Mouse (Mus musculus) CH12.LX (cell line): ENCODE results near the gene Tgfb1. TPM values are rescaled to one million over a fixed set of nuclear protein-coding genes. Genes with fewer than 3 reads are reported as not detected.

Experiments
- DNase-seq: peaks from one replicate; pipeline ENCODE4 v3.0.0-alpha.2; 2013; ENCODE audit errors: extremely low read depth
- H3K27ac ChIP-seq: 2 replicates; pipeline ENCODE4 v1.5.1; 2012; ENCODE audit warnings: low read depth, mild to moderate bottlenecking, control low read depth, moderate library complexity; ENCODE audit not compliant: insufficient read depth
- H3K27me3 ChIP-seq: replicated peaks from 2 replicates; pipeline ENCODE3; 2012; ENCODE audit warnings: inconsistent platforms
- H3K36me3 ChIP-seq, 2 experiments: replicated peaks in 1 of 2; 2 replicates each; pipeline versions ENCODE3 to v1.6.1; 2012; ENCODE audit warnings: inconsistent platforms in 1 of 2, low read length in 1 of 2, mild to moderate bottlenecking in 1 of 2, mixed read lengths in 1 of 2, moderate library complexity in 1 of 2; ENCODE audit not compliant: control insufficient read depth in 1 of 2, insufficient read depth in 1 of 2
- H3K4me1 ChIP-seq, 2 experiments: 2 replicates each; pipeline ENCODE4 v1.6.1; 2012; ENCODE audit warnings: inconsistent platforms in 1 of 2, moderate library complexity in 1 of 2; ENCODE audit not compliant: insufficient read depth in 2 of 2, control insufficient read depth in 1 of 2
- H3K4me2 ChIP-seq: 2 replicates; pipeline ENCODE4 v1.6.1; 2012; ENCODE audit warnings: low read depth, mild to moderate bottlenecking, control low read depth; ENCODE audit not compliant: poor library complexity, insufficient read depth, severe bottlenecking
- H3K4me3 ChIP-seq, 3 experiments: fragments of 150-350 bp in 1 of 3; sonication (generic) in 1 of 3; replicated peaks in 1 of 3; 2 replicates each; pipeline versions ENCODE3 to v1.5.1; 2011 to 2012; ENCODE audit warnings: low read depth in 2 of 3, low read length in 2 of 3, mild to moderate bottlenecking in 2 of 3, moderate library complexity in 2 of 3, control low read depth in 1 of 3, improper control_type of control experiment in 1 of 3, inconsistent platforms in 1 of 3, mixed read lengths in 1 of 3; ENCODE audit not compliant: poor library complexity in 1 of 3
- H3K79me2 ChIP-seq: replicated peaks from 2 replicates; pipeline ENCODE4 v1.6.1; 2012; ENCODE audit warnings: mild to moderate bottlenecking, moderate library complexity; ENCODE audit not compliant: control insufficient read depth, poor library complexity, insufficient read depth, severe bottlenecking; ENCODE audit errors: extremely low read depth
- H3K9ac ChIP-seq: 2 replicates; pipeline ENCODE4 v1.6.1; 2012; ENCODE audit warnings: low read depth, mild to moderate bottlenecking, control low read depth, moderate library complexity; ENCODE audit not compliant: insufficient read depth
- H3K9me3 ChIP-seq: replicated peaks from 2 replicates; pipeline ENCODE3; 2012; ENCODE audit warnings: low read length, inconsistent platforms, mixed read lengths
- BHLHE40 ChIP-seq: IDR thresholded peaks from 2 replicates; pipeline ENCODE4 v1.6.1; 2011; ENCODE audit warnings: mild to moderate bottlenecking, low read depth, low read length, improper control_type of control experiment
- CHD1 ChIP-seq: IDR thresholded peaks from 2 replicates; pipeline ENCODE4 v1.6.1; 2012; ENCODE audit warnings: low read depth, low read length, improper control_type of control experiment, inconsistent platforms
- CHD2 ChIP-seq: IDR thresholded peaks from 2 replicates; pipeline ENCODE4 v1.6.1; 2011; ENCODE audit warnings: low read length, improper control_type of control experiment
- E2F4 ChIP-seq: IDR thresholded peaks from 2 replicates; pipeline ENCODE4 v1.6.1; 2011; ENCODE audit warnings: low read depth, low read length, improper control_type of control experiment; ENCODE audit not compliant: insufficient replicate concordance
- EP300 ChIP-seq: IDR thresholded peaks from 2 replicates; pipeline ENCODE4 v1.6.1; 2011; ENCODE audit warnings: low read length, improper control_type of control experiment
- GABPA ChIP-seq: IDR thresholded peaks from 2 replicates; pipeline ENCODE4 v1.6.1; 2012; ENCODE audit warnings: low read depth, low read length, improper control_type of control experiment, inconsistent platforms; ENCODE audit not compliant: insufficient replicate concordance
- HCFC1 ChIP-seq: IDR thresholded peaks from 2 replicates; pipeline ENCODE4 v1.6.1; 2012; ENCODE audit warnings: low read depth, mild to moderate bottlenecking, inconsistent platforms, low read length, improper control_type of control experiment
- JUND ChIP-seq: conservative IDR thresholded peaks from 2 replicates; pipeline ENCODE4 v1.6.1; 2011; ENCODE audit warnings: low read depth, low read length, improper control_type of control experiment
- MAFK ChIP-seq: IDR thresholded peaks from 2 replicates; pipeline ENCODE4 v1.6.1; 2011; ENCODE audit warnings: low read length, improper control_type of control experiment; ENCODE audit not compliant: insufficient replicate concordance
- MAX ChIP-seq: IDR thresholded peaks from 2 replicates; pipeline ENCODE4 v1.6.1; 2011; ENCODE audit warnings: low read length, improper control_type of control experiment
- MAZ ChIP-seq: IDR thresholded peaks from 2 replicates; pipeline ENCODE4 v1.6.1; 2012; ENCODE audit warnings: low read depth, mild to moderate bottlenecking, inconsistent platforms, low read length, improper control_type of control experiment, moderate library complexity
- MEF2A ChIP-seq: IDR thresholded peaks from 2 replicates; pipeline ENCODE4 v1.6.1; 2014; ENCODE audit warnings: low read depth, mild to moderate bottlenecking, inconsistent platforms, low read length, improper control_type of control experiment, borderline replicate concordance
- MXI1 ChIP-seq: IDR thresholded peaks from 2 replicates; pipeline ENCODE4 v1.6.1; 2011; ENCODE audit warnings: mild to moderate bottlenecking, low read depth, low read length, improper control_type of control experiment
- MYC ChIP-seq: IDR thresholded peaks from 2 replicates; pipeline ENCODE4 v1.6.1; 2011; ENCODE audit warnings: low read depth, mild to moderate bottlenecking, improper control_type of control experiment, low read length
- NELFE ChIP-seq: IDR thresholded peaks from 2 replicates; pipeline ENCODE4 v1.6.1; 2011; ENCODE audit warnings: low read depth, low read length, improper control_type of control experiment
- POLR2AphosphoS2 ChIP-seq: IDR thresholded peaks from 2 replicates; pipeline ENCODE4 v1.6.1; 2011; ENCODE audit warnings: low read depth, low read length, improper control_type of control experiment
- RAD21 ChIP-seq: IDR thresholded peaks from 2 replicates; pipeline ENCODE4 v1.6.1; 2011; ENCODE audit warnings: low read depth, mild to moderate bottlenecking, low read length, improper control_type of control experiment, moderate library complexity
- RCOR1 ChIP-seq: conservative IDR thresholded peaks from 2 replicates; pipeline ENCODE4 v1.6.1; 2012; ENCODE audit warnings: low read depth, mild to moderate bottlenecking, inconsistent platforms, low read length, improper control_type of control experiment
- SMC3 ChIP-seq: IDR thresholded peaks from 2 replicates; pipeline ENCODE4 v1.6.1; 2011; ENCODE audit warnings: low read depth, low read length, improper control_type of control experiment
- UBTF ChIP-seq: IDR thresholded peaks from 2 replicates; pipeline ENCODE4 v1.6.1; 2012; ENCODE audit warnings: low read depth, mild to moderate bottlenecking, inconsistent platforms, low read length, improper control_type of control experiment, moderate library complexity
- USF1 ChIP-seq: IDR thresholded peaks from 2 replicates; pipeline ENCODE4 v1.6.1; 2014; ENCODE audit warnings: low read depth, mild to moderate bottlenecking, inconsistent platforms, low read length, improper control_type of control experiment
- USF2 ChIP-seq: conservative IDR thresholded peaks from 2 replicates; pipeline ENCODE4 v1.6.1; 2011; ENCODE audit warnings: low read depth, low read length, improper control_type of control experiment
- ZC3H11A ChIP-seq: IDR thresholded peaks from 2 replicates; pipeline ENCODE4 v1.6.1; 2012; ENCODE audit warnings: low read depth, mild to moderate bottlenecking, inconsistent platforms, low read length, improper control_type of control experiment
- ZKSCAN1 ChIP-seq: IDR thresholded peaks from 2 replicates; pipeline ENCODE4 v1.6.1; 2012; ENCODE audit warnings: low read depth, inconsistent platforms, low read length, improper control_type of control experiment, borderline replicate concordance
- ZNF384 ChIP-seq: IDR thresholded peaks from 2 replicates; pipeline ENCODE4 v1.6.1; 2012; ENCODE audit warnings: low read depth, low read length, improper control_type of control experiment, inconsistent platforms
- dilution Hi-C: fragments of 300-500 bp; cut with MboI; formaldehyde crosslinking; loops from 2 replicates; pipeline ENCODE4 v1.14.3; 2020; ENCODE audit warnings: low sequenced_read_pairs; ENCODE audit not compliant: extremely low pct_unique_long_range_greater_than_20kb, extremely low pct_ligation_motif_present
- in situ Hi-C: fragments of 300-500 bp; cut with MboI; formaldehyde crosslinking; loops from 3 replicates; pipeline ENCODE4 v1.14.3; 2019; ENCODE audit warnings: low sequenced_read_pairs, low pct_ligation_motif_present, low pct_unique_long_range_greater_than_20kb, mixed read lengths
- polyA plus RNA-seq: library from polyadenylated mRNA; unstranded; fragments of >175 nt; gene quantifications from 2 replicates; pipeline ENCODE4 v1.2.1, GENCODE M21; 2012; ENCODE audit warnings: low read depth; ENCODE audit not compliant: insufficient read length
- total RNA-seq, 2 experiments: library from RNA; depleted of rRNA; stranded (reverse); fragments of 300-350 nt in 1 of 2; fragments of >200 nt in 1 of 2; gene quantifications; 2 replicates each; pipeline ENCODE4 v1.2.3; 2012 to 2014

Tgfb1 gene
- total and polyA plus RNA-seq, 3 experiments = 9.2 to 109 (median 25.9) TPM

DNA sequence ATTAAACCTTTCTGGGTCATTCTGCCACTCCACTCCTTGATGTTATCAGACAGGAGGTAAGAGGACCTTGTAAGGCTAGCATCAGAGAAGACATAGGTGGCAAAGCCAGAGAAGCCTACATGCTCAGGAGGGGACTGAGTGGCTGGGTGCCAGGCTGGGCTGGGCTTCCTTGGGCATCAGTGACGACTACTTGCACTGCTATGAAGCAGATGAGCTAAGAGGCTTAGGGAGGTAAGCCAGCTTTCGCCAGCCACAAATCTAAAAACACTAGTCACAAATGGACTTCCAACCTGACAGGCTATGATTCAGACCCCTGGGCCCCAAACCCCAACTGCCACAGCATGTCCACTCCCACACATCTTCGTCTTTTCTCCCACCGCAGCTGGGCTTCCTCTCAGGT, 42.2 kb upstream of the Tgfb1 start:
- in situ Hi-C loops = no loop called here
- no peak overlapping the region for H3K9ac ChIP-seq
- dilution Hi-C loops = no loop called here

GRCm38 (mm10) chr7:25645074-25645473, 41.7 kb upstream of the Tgfb1 start:
- no peaks in the 10 kb centered on the region for H3K9me3 ChIP-seq
- no peak overlapping the region for H3K4me2 ChIP-seq
- H3K27me3 ChIP-seq = no peaks in the 10 kb centered on the region
- no peaks in the 10 kb centered on the region for H3K79me2 ChIP-seq
- no peak for TF ChIP-seq MAFK
- no peak for TF ChIP-seq MXI1
- no peak for TF ChIP-seq POLR2AphosphoS2
- TF ChIP-seq USF2 = no peak
- no peak for TF ChIP-seq ZC3H11A
- TF ChIP-seq GABPA = no peak
- no peak for TF ChIP-seq MAX
- no peak for TF ChIP-seq USF1
- TF ChIP-seq RCOR1 = no peak
- TF ChIP-seq SMC3 = no peak
- no peak for TF ChIP-seq MEF2A
- no peak for TF ChIP-seq RAD21
- TF ChIP-seq ZKSCAN1 = no peak
- no peak for TF ChIP-seq MAZ
- TF ChIP-seq CHD1 = no peak
- TF ChIP-seq JUND = no peak
- no peak for TF ChIP-seq E2F4
- TF ChIP-seq MYC = no peak
- H3K9ac ChIP-seq = no peak overlapping the region
- H3K4me1 ChIP-seq = peaks cover 12 to 42% of the 10 kb centered on the region in 2 experiments
- H3K36me3 ChIP-seq = peaks cover 0 to 9% of the 10 kb centered on the region in 2 experiments
- H3K4me3 ChIP-seq = no peak overlapping the region
- DNase-seq = no peak
- in situ Hi-C loops = no loop called here
- H3K27ac ChIP-seq = no peak overlapping the region
- dilution Hi-C loops = no loop called here

More for the DNA sequence above, 42.2 kb upstream of the Tgfb1 start:
- Histone ChIP-seq H3K79me2 (no peaks in the 10 kb centered on the region), H3K36me3 (peaks cover 0 to 12% of the 10 kb centered on the region in 2 experiments), H3K4me1 (peaks cover 12 to 38% of the 10 kb centered on the region in 2 experiments), H3K27ac (no peak overlapping the region), H3K4me3 (no peak overlapping the region), H3K9me3 (no peaks in the 10 kb centered on the region), H3K27me3 (no peaks in the 10 kb centered on the region), H3K4me2 (no peak overlapping the region)
- DNase-seq = no peak
- no peak for TF ChIP-seq MYC
- TF ChIP-seq HCFC1 = no peak
- TF ChIP-seq MAFK = no peak
- TF ChIP-seq USF1 = no peak
- TF ChIP-seq BHLHE40 = no peak
- no peak for TF ChIP-seq MAZ
- TF ChIP-seq MXI1 = no peak
- TF ChIP-seq ZNF384 = no peak
- TF ChIP-seq POLR2AphosphoS2 = no peak
- no peak for TF ChIP-seq RCOR1
- TF ChIP-seq ZC3H11A = no peak
- TF ChIP-seq EP300 = no peak
- no peak for TF ChIP-seq E2F4
- TF ChIP-seq CHD2 = no peak
- no peak for TF ChIP-seq UBTF
- TF ChIP-seq NELFE = no peak
- no peak for TF ChIP-seq USF2
